Mouse (Mus musculus) MEL (cell line): ENCODE results near the gene 4930544D05Rik. TPM values are rescaled to one million over a fixed set of nuclear protein-coding genes. Genes with fewer than 3 reads are reported as not detected.

Experiments used
- DNase-seq: peaks from one replicate; pipeline ENCODE4 v3.0.0; 2011; ENCODE audit warnings: low read depth, low spot score
- H3K27ac ChIP-seq: 2 replicates; pipeline ENCODE4 v1.5.1; 2012; ENCODE audit warnings: low read depth, mild to moderate bottlenecking, control low read depth, low read length, moderate library complexity; ENCODE audit not compliant: control insufficient read depth
- H3K27me3 ChIP-seq, 2 experiments: fragments of 150-350 bp in 1 of 2; sonication (generic) in 1 of 2; 2 replicates each; pipeline ENCODE4 v1.6.1; 2012; ENCODE audit warnings: low read length in 2 of 2, mild to moderate bottlenecking in 2 of 2, improper control_type of control experiment in 1 of 2, moderate library complexity in 1 of 2; ENCODE audit not compliant: insufficient read depth in 2 of 2, control insufficient read depth in 1 of 2
- H3K36me3 ChIP-seq, 2 experiments: 2 replicates each; pipeline ENCODE4 v1.6.1; 2012 to 2014; ENCODE audit warnings: low read length in 2 of 2, improper control_type of control experiment in 1 of 2, inconsistent platforms in 1 of 2, mild to moderate bottlenecking in 1 of 2; ENCODE audit not compliant: insufficient read depth in 2 of 2, control insufficient read depth in 1 of 2
- H3K4me1 ChIP-seq, 2 experiments: fragments of 150-350 bp in 1 of 2; sonication (generic) in 1 of 2; 2 replicates each; pipeline ENCODE4 v1.6.1; 2012; ENCODE audit warnings: low read length in 2 of 2, improper control_type of control experiment in 1 of 2, mild to moderate bottlenecking in 1 of 2; ENCODE audit not compliant: insufficient read depth in 2 of 2, control insufficient read depth in 1 of 2
- H3K4me3 ChIP-seq, 2 experiments: fragments of 150-350 bp in 1 of 2; sonication (generic) in 1 of 2; 2 replicates each; pipeline ENCODE4 v1.5.1; 2012; ENCODE audit warnings: low read depth in 2 of 2, low read length in 2 of 2, mild to moderate bottlenecking in 2 of 2, moderate library complexity in 2 of 2, control low read depth in 1 of 2, improper control_type of control experiment in 1 of 2; ENCODE audit not compliant: control insufficient read depth in 1 of 2, insufficient read depth in 1 of 2
- H3K79me2 ChIP-seq: 2 replicates; pipeline ENCODE4 v1.6.1; 2012; ENCODE audit warnings: mild to moderate bottlenecking, low read length, moderate library complexity; ENCODE audit not compliant: control insufficient read depth, poor library complexity, insufficient read depth
- H3K9ac ChIP-seq: 2 replicates; pipeline ENCODE4 v1.6.1; 2012; ENCODE audit warnings: low read depth, mild to moderate bottlenecking, control low read depth, low read length, moderate library complexity; ENCODE audit not compliant: control insufficient read depth, poor library complexity, severe bottlenecking
- H3K9me3 ChIP-seq: fragments of 150-350 bp; sonication (generic); replicated peaks from 2 replicates; pipeline ENCODE4 v1.6.1; 2012; ENCODE audit warnings: mild to moderate bottlenecking, low read length, improper control_type of control experiment, moderate library complexity; ENCODE audit not compliant: insufficient read depth
- BHLHE40 ChIP-seq: IDR thresholded peaks from 2 replicates; pipeline ENCODE4 v1.6.1; 2012; ENCODE audit warnings: low read depth, mild to moderate bottlenecking, inconsistent platforms, low read length, improper control_type of control experiment, borderline replicate concordance
- CHD1 ChIP-seq: IDR thresholded peaks from 2 replicates; pipeline ENCODE4 v1.6.1; 2012; ENCODE audit warnings: low read depth, mild to moderate bottlenecking, inconsistent platforms, low read length, improper control_type of control experiment
- CHD2 ChIP-seq: IDR thresholded peaks from 2 replicates; pipeline ENCODE4 v1.6.1; 2011; ENCODE audit warnings: low read length, improper control_type of control experiment
- CTCF ChIP-seq, 3 experiments: IDR thresholded peaks in 2 of 3; conservative IDR thresholded peaks in 1 of 3; 2 replicates each; pipeline ENCODE4 v1.5.1; 2011 to 2012; ENCODE audit warnings: low read length in 3 of 3, low read depth in 2 of 3, mild to moderate bottlenecking in 2 of 3, improper control_type of control experiment in 1 of 3, inconsistent platforms in 1 of 3, mixed read lengths in 1 of 3, moderate library complexity in 1 of 3; ENCODE audit not compliant: control insufficient read depth in 1 of 3, insufficient read depth in 1 of 3, poor library complexity in 1 of 3, severe bottlenecking in 1 of 3
- E2F4 ChIP-seq: IDR thresholded peaks from 2 replicates; pipeline ENCODE4 v1.6.1; 2011; ENCODE audit warnings: low read depth, low read length, improper control_type of control experiment, borderline replicate concordance
- ETS1 ChIP-seq: IDR thresholded peaks from 2 replicates; pipeline ENCODE4 v1.6.1; 2012; ENCODE audit warnings: low read depth, mild to moderate bottlenecking, inconsistent platforms, low read length, improper control_type of control experiment, moderate library complexity
- GABPA ChIP-seq: IDR thresholded peaks from 2 replicates; pipeline ENCODE4 v1.6.1; 2012; ENCODE audit warnings: low read depth, mild to moderate bottlenecking, inconsistent platforms, low read length, improper control_type of control experiment, moderate library complexity
- GATA1 ChIP-seq: IDR thresholded peaks from 2 replicates; pipeline ENCODE4 v1.6.1; 2011; ENCODE audit warnings: low read depth, low read length, improper control_type of control experiment
- HCFC1 ChIP-seq: IDR thresholded peaks from 2 replicates; pipeline ENCODE4 v1.6.1; 2012; ENCODE audit warnings: low read depth, mild to moderate bottlenecking, inconsistent platforms, low read length, improper control_type of control experiment, moderate library complexity
- KAT2A ChIP-seq: conservative IDR thresholded peaks from 2 replicates; pipeline ENCODE4 v1.6.1; 2012; ENCODE audit warnings: low read depth, low read length, improper control_type of control experiment, inconsistent platforms
- MAFK ChIP-seq: IDR thresholded peaks from 2 replicates; pipeline ENCODE4 v1.6.1; 2011; ENCODE audit warnings: low read depth, mild to moderate bottlenecking, low read length, improper control_type of control experiment, borderline replicate concordance
- MAX ChIP-seq: IDR thresholded peaks from 2 replicates; pipeline ENCODE4 v1.6.1; 2011; ENCODE audit warnings: low read length, improper control_type of control experiment
- MAZ ChIP-seq: IDR thresholded peaks from 2 replicates; pipeline ENCODE4 v1.6.1; 2012; ENCODE audit warnings: low read depth, mild to moderate bottlenecking, inconsistent platforms, low read length, improper control_type of control experiment
- MEF2A ChIP-seq: IDR thresholded peaks from 2 replicates; pipeline ENCODE4 v1.6.1; 2014; ENCODE audit warnings: low read depth, mild to moderate bottlenecking, inconsistent platforms, low read length, improper control_type of control experiment; ENCODE audit not compliant: poor library complexity, insufficient replicate concordance, severe bottlenecking; ENCODE audit errors: extremely low read depth
- MXI1 ChIP-seq: IDR thresholded peaks from 2 replicates; pipeline ENCODE4 v1.6.1; 2011; ENCODE audit warnings: mild to moderate bottlenecking, low read depth, low read length, improper control_type of control experiment
- MYB ChIP-seq: IDR thresholded peaks from 2 replicates; pipeline ENCODE4 v1.6.1; 2011; ENCODE audit warnings: mild to moderate bottlenecking, low read depth, low read length, improper control_type of control experiment
- NELFE ChIP-seq: IDR thresholded peaks from 2 replicates; pipeline ENCODE4 v1.6.1; 2011; ENCODE audit warnings: low read depth, low read length, improper control_type of control experiment
- NRF1 ChIP-seq: IDR thresholded peaks from 2 replicates; pipeline ENCODE4 v1.6.1; 2014; ENCODE audit warnings: low read depth, mild to moderate bottlenecking, inconsistent platforms, low read length, improper control_type of control experiment, moderate library complexity; ENCODE audit not compliant: poor library complexity, insufficient read depth, severe bottlenecking
- POLR2A ChIP-seq, 2 experiments: IDR thresholded peaks; 2 replicates each; pipeline ENCODE4 v1.6.1; 2011 to 2012; ENCODE audit warnings: low read length in 2 of 2, mild to moderate bottlenecking in 2 of 2, control low read depth in 1 of 2, improper control_type of control experiment in 1 of 2, low read depth in 1 of 2, moderate library complexity in 1 of 2; ENCODE audit not compliant: control insufficient read depth in 1 of 2, insufficient read depth in 1 of 2, poor library complexity in 1 of 2
- POLR2AphosphoS5 ChIP-seq: IDR thresholded peaks from 2 replicates; pipeline ENCODE4 v1.6.1; 2012; ENCODE audit warnings: low read depth, borderline replicate concordance, mild to moderate bottlenecking, inconsistent platforms, low read length, moderate library complexity, mixed read lengths
- RAD21 ChIP-seq: IDR thresholded peaks from 2 replicates; pipeline ENCODE4 v1.6.1; 2011; ENCODE audit warnings: mild to moderate bottlenecking, low read depth, low read length, improper control_type of control experiment
- SIN3A ChIP-seq: IDR thresholded peaks from 2 replicates; pipeline ENCODE4 v1.6.1; 2012; ENCODE audit warnings: low read length, improper control_type of control experiment, inconsistent platforms
- TCF12 ChIP-seq: IDR thresholded peaks from 2 replicates; pipeline ENCODE4 v1.6.1; 2014; ENCODE audit warnings: low read depth, mild to moderate bottlenecking, inconsistent platforms, low read length, improper control_type of control experiment, moderate library complexity
- UBTF ChIP-seq: IDR thresholded peaks from 2 replicates; pipeline ENCODE4 v1.6.1; 2012; ENCODE audit warnings: low read depth, mild to moderate bottlenecking, inconsistent platforms, low read length, improper control_type of control experiment, moderate library complexity, borderline replicate concordance; ENCODE audit not compliant: insufficient read depth
- USF1 ChIP-seq: IDR thresholded peaks from 2 replicates; pipeline ENCODE4 v1.6.1; 2014; ENCODE audit warnings: low read depth, mild to moderate bottlenecking, inconsistent platforms, low read length, improper control_type of control experiment, moderate library complexity
- USF2 ChIP-seq, 2 experiments: IDR thresholded peaks; 2 replicates each; pipeline ENCODE4 v1.6.1; 2011 to 2012; ENCODE audit warnings: improper control_type of control experiment in 2 of 2, low read length in 2 of 2, borderline replicate concordance in 1 of 2, inconsistent platforms in 1 of 2, low read depth in 1 of 2, mild to moderate bottlenecking in 1 of 2; ENCODE audit not compliant: insufficient read depth in 1 of 2
- ZC3H11A ChIP-seq: IDR thresholded peaks from 2 replicates; pipeline ENCODE4 v1.6.1; 2012; ENCODE audit warnings: low read depth, mild to moderate bottlenecking, inconsistent platforms, low read length, improper control_type of control experiment
- ZKSCAN1 ChIP-seq: IDR thresholded peaks from 2 replicates; pipeline ENCODE4 v1.6.1; 2012; ENCODE audit warnings: low read depth, mild to moderate bottlenecking, inconsistent platforms, low read length, improper control_type of control experiment, moderate library complexity
- ZMIZ1 ChIP-seq: IDR thresholded peaks from 2 replicates; pipeline ENCODE4 v1.6.1; 2012; ENCODE audit warnings: low read depth, mild to moderate bottlenecking, inconsistent platforms, low read length, improper control_type of control experiment, moderate library complexity
- ZNF384 ChIP-seq: IDR thresholded peaks from 2 replicates; pipeline ENCODE4 v1.6.1; 2012; ENCODE audit warnings: low read depth, mild to moderate bottlenecking, inconsistent platforms, low read length, improper control_type of control experiment
- polyA plus RNA-seq, 2 experiments: library from polyadenylated mRNA; stranded (reverse) in 1 of 2; unstranded in 1 of 2; fragments of >175 nt in 1 of 2; fragments of >200 nt in 1 of 2; gene quantifications; 2 replicates each; pipeline versions ENCODE4 v1.2.1 to v1.2.4; 2012; ENCODE audit warnings: low replicate concordance in 2 of 2, low read depth in 1 of 2; ENCODE audit not compliant: insufficient read length in 2 of 2, insufficient read depth in 1 of 2, missing spikeins in 1 of 2
- total RNA-seq: library from RNA; depleted of rRNA; stranded (reverse); fragments of 300-350 nt; gene quantifications from 2 replicates; pipeline ENCODE4 v1.2.3, GENCODE M21; 2012

4930544D05Rik gene
- total and polyA plus RNA-seq, 3 experiments: 0.10 TPM; not detected in 2

- TF ChIP-seq MYB: no peak
- no peak for TF ChIP-seq MAFK
- no peak for TF ChIP-seq CTCF (IDR thresholded peaks at IDR 0.05 in 2 of 3, conservative IDR thresholded peaks at IDR 0.05 in 1 of 3; ENCODE audit: control insufficient read depth in 1 of 3, insufficient read depth in 1 of 3, low read depth in 2 of 3, low read length in 3 of 3, poor library complexity in 1 of 3, severe bottlenecking in 1 of 3)
- TF ChIP-seq E2F4: no peak
- TF ChIP-seq ZC3H11A: no peak
- TF ChIP-seq HCFC1: peak; percentile 36; the same call in 1 of the 2 replicates
- no peak for TF ChIP-seq ZNF384
- no peak for TF ChIP-seq ZKSCAN1
- no peak; the same call in 1 of the 2 replicates for TF ChIP-seq POLR2AphosphoS5
- TF ChIP-seq TCF12: peak; percentile 38
- no peak; the same call in 1 of the 2 replicates for TF ChIP-seq CHD1
- no peak for TF ChIP-seq USF2 (IDR thresholded peaks at IDR 0.05; ENCODE audit: borderline replicate concordance in 1 of 2, insufficient read depth in 1 of 2, low read depth in 1 of 2, low read length in 2 of 2)
- TF ChIP-seq GABPA: no peak
- TF ChIP-seq MAZ: peak; percentile 76; the same call in 1 of the 2 replicates
- no peak for TF ChIP-seq KAT2A
- TF ChIP-seq UBTF: 0 out of 2 replicates have a peak, but pooled peaks have one; percentile 56
- TF ChIP-seq ETS1: peak; percentile 4; the same call in 1 of the 2 replicates
- TF ChIP-seq NELFE: no peak; the same call in 1 of the 2 replicates
- TF ChIP-seq MXI1: peak; percentile 53
Observed at GRCm38 (mm10) chr11:70653345-70654197, 37.9 kb downstream of the 4930544D05Rik start (continued).

GRCm38 (mm10) chr11:70654198-70654922 is 38.7 kb downstream of the 4930544D05Rik start, which contains the start of gene Pfn1:
TSS of gene Pfn1 (minus strand) at chr11:70654644.
- Histone ChIP-seq H3K27me3 (no peaks in the 10 kb centered on the region), H3K9ac (peak within 1 kb of the TSS; percentile 99), H3K4me3 (peak within 1 kb of the TSS; percentile 96 to 98), H3K9me3 (no peaks in the 10 kb centered on the region), H3K79me2 (peaks cover 61% of the 10 kb centered on the region), H3K36me3 (peaks cover 14 to 44% of the 10 kb centered on the region in 2 experiments), H3K4me1 (peaks cover 12 to 48% of the 10 kb centered on the region in 2 experiments), H3K27ac (peak within 1 kb of the TSS; percentile 99)
- DNase-seq: peak; percentile 94
- TF ChIP-seq ZC3H11A: no peak
- TF ChIP-seq ZKSCAN1: no peak
- TF ChIP-seq ZMIZ1: peak; percentile 98
- TF ChIP-seq BHLHE40: no peak; the same call in 1 of the 2 replicates
- peak; percentile 82 for TF ChIP-seq SIN3A
- peak; percentile 82 to 91 for TF ChIP-seq POLR2A (IDR thresholded peaks at IDR 0.05; ENCODE audit: control insufficient read depth in 1 of 2, insufficient read depth in 1 of 2, low read depth in 1 of 2, low read length in 2 of 2, poor library complexity in 1 of 2)
- no peak for TF ChIP-seq NRF1
- peak; percentile 99 for TF ChIP-seq MAZ
- TF ChIP-seq NELFE: peak; percentile 96
- no peak; the same call in 1 of the 2 replicates for TF ChIP-seq MAX
- no peak; the same call in 1 of the 2 replicates for TF ChIP-seq USF1
- peak; percentile 69 for TF ChIP-seq ETS1
- TF ChIP-seq RAD21: no peak
- TF ChIP-seq TCF12: peak; percentile 75
- TF ChIP-seq MEF2A: no peak
- no peak for TF ChIP-seq MXI1
- peak; percentile 62; the same call in 1 of the 2 replicates for TF ChIP-seq UBTF
- TF ChIP-seq GATA1: no peak
- TF ChIP-seq CHD1: no peak; the same call in 1 of the 2 replicates
- TF ChIP-seq CHD2: peak; percentile 73; the same call in 1 of the 2 replicates
